Mouse (Mus musculus) induced T-regulatory cell, adult 2 months (primary cell): Measurements from ENCODE around the gene Acsm1.
"Not testable (repeated sequence)": the region's sequence is repeated elsewhere in the genome, so short reads cannot be mapped to it uniquely, and the experiment has no call there.

ENCODE experiments used
- DNase-seq: peaks from one replicate; pipeline ENCODE4 v3.0.0-alpha.2; 2012; ENCODE audit warnings: low read depth

Gene Acsm1

DNA sequence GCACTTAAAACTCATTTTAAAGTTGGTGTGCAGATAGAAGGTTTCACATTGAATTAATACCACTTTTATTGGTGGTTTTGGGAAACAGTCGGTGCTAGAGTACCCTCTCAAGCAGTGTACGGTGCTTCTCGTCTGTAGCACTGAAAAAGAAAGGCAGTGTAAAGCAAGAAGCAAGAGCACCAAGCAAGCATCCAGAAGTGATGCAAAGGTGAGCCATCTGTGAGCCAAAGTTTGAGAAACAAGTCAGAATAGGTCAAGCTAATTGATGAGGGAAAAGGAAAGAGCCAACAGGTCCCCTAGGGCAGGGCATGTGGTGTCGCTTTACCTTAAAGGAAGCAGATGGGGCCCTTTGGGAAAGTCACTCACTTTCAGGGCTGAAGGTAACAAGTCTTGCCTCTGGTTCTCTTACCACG is at the start of gene Acsm1:
Gene Acsm1 (plus strand): TSS at position 363 of the 413 bp plus-strand sequence.
- no peak for DNase-seq

GRCm38 (mm10) chr7:119559789-119560451 is 46.9 kb upstream of the Acsm1 start:
- no peak for DNase-seq

DNA sequence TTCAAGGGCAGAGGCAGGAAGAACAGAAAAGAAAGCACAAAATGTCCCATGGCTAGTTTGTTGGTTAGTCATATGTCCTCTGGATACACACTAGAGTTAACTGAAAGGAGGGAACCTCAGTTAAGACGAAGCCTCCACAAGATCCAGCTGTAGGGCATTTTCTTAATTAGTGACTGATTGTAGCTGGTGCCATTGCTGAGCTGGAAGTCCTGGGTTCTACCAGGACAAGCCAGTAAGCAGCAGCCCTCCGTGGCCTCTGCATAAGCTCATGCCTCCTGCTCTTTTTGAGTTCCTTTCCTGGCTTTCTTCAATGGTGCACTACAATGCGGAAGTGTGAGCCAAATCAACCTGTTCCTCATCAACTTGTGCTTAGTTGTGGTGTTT is 46.4 kb upstream of the Acsm1 start:
- no peak for DNase-seq

DNA sequence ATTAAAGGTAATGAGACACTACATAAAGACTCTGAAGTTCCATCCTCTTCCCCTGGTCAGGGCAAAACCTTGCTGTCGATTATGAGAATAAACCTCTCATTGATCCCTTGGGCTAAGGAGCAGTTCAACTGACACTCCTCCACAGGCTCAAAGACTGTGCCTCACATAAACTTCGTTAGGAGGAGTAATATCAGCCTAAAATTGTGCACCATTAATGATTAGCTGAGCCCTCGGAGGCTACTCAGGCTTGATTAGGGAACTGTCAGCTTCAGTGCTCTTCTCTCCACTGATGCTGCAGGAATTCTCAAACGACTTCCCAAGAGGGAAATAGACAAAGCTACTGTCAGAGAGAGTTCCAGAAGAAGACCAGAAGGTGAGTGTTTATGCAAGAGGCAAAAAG is 45.4 kb upstream of the Acsm1 start:
- no peak for DNase-seq

DNA sequence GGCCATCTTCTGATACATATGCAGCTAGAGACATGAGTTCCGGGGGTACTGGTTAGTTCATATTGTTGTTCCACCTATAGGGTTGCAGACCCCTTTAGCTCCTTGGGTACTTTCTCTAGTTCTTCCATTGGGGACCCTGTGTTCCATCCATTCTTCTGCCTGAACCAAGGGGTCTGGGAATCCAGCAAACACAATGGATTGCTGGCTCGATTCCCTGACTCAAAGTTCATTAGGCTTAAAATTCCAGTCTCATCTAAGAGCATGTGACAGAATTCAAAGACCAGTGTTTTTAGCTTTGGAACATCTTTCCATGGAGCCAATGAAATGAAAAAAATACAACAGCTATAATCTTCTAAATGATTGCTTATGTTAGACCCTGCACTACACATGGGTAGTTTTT is 44.4 kb upstream of the Acsm1 start:
- not testable (repeated sequence) for DNase-seq

DNA sequence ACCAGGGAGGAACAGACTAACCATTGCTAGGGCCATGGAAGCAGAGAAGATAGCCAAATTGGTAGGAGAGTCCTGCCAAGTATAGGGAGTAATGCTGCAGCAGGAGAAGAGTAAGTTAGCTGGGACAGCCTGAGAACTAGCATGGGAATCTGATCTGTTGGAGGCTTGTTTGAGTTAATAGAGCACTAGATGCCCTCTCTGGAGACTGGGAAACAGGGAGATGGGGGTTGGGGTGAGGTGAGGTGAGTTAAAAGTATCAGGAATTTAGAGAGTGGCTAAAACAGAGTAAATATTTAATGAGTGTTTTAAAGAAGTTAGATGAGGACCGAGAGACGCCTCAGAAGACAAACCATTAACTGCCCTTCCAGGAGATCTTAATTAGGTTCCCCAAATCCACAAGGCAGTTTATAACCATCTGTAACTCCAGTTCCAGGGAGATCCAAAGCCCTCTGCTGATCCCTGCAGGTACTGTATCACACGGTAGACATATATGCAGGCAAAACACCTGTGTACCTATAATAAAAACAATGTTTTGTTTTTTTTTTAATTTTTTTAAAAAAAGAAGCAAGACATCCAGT is 12.2 kb upstream of the Acsm1 start:
- no peak for DNase-seq

DNA sequence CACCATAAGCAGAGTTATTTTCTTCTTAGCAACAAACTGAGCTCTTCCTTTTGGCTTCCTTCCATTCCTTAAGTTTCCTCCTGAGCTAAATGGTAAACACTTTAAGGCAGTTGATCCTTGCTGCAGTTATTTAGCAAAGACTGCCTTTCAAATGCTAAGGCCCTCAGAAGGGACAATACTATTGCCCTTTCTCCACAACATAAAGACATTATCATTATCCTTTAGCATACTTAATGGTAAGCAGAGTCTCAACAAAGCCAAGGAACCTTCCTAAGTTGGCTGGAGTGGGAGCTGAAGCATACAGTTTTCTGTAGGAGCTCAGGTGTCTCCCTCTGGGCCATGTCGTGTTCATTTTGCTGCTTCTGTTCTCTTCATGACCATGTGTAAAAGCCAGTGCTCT is 11.5 kb upstream of the Acsm1 start:
- DNase-seq = no peak

DNA sequence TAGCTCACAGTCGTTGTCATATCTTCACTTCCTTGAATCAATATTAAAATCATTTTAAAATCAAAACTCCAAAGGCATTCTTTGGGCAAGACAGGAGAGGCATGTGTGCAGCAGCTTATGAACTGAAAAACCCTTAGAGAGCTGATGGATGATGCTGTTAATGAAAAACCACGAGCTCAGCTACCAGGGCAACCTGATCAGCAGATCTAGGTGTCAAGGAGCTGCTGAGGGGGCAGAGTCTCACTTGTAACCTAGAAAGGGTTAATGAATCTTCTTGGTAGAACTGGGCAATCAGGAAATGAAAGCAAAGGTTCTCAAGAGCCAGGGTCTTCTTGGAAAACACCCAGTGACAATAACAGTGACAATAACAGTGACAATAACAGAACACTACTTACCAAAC is 10.3 kb upstream of the Acsm1 start:
- DNase-seq = no peak

GRCm38 (mm10) chr7:119601195-119601953 is 5.5 kb upstream of the Acsm1 start:
- no peak for DNase-seq

DNA sequence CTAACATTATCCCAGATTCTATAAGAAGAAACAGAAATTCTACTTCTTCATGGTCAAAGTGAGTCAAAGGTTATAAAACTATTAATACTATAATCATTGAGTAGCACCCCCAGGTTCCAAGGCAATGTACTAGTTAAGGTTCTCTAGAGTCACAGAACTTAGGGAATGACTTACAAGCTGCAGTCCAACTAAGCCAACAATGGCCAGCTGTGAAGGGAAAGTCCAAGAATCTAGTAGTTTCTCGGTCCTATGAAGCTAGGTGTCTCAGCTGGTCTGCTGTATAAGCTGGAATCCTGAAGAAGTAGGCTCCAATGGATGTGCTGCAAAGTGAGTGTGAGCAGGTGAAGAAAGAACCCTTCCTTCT is 4.9 kb upstream of the Acsm1 start:
- no peak for DNase-seq

GRCm38 (mm10) chr7:119604903-119605483 is 1.8 kb upstream of the Acsm1 start:
- DNase-seq = no peak

- DNase-seq = no peak
Measured at GRCm38 (mm10) chr7:119605926-119606663, 731 bp upstream of the Acsm1 start.

GRCm38 (mm10) chr7:119607796-119608515 is 1.1 kb downstream of the Acsm1 start:
- no peak for DNase-seq

DNA sequence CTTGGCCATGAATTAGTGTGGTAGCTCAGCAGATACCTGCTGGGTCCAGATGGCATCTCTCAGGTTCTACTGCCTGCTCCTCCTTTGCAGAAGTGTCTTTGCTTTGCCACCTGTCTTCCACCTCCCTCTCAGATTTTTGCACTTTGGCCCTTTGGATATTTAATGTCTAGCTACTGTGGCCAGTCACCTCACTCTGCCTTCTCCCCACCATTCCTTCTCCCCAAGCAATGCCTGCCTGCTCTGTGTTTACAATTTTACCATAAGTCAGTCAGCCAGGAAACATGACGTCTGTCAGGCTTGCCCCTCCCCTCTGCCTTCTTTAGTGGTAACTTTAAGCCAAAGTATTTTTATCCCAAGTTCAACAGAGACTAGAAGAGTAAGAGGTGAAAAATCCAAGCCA is 9.7 kb downstream of the Acsm1 start:
- DNase-seq = no peak

GRCm38 (mm10) chr7:119617593-119617992 is 10.8 kb downstream of the Acsm1 start:
- no peak for DNase-seq

DNA sequence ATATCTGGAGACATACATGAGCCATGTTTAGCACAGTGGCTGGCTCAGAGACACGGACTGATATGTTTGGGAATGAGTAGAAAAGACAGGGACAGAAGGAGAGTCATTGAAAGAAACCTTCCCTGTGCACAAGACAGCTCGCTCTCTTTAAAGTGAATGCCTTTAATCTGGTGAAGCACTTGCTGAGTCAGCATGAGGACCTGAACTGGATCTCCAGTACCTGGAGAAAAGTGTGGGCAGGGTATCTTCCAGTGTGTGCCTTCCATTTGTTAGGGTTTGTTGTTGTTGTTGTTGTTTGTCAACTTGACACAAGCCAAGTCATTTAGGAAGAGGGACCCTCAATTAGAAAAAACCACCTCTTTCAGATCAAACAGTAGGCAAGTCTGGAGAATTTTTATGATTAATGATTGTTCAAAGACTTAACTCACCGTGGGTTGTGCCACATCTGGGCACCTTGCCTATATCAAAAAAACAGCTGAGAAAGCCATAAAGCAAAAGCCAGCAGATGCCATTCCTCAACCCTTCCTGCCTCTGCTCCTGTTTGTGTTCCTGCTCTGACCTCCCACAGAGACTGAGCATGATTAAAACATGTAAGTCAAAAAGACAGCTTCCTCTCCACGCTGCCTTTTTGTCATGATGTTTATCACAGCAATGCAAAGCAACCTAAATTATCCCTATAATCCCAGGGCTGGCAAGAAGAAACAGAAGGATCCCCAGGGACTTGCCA is 11.5 kb downstream of the Acsm1 start:
- no peak for DNase-seq

DNA sequence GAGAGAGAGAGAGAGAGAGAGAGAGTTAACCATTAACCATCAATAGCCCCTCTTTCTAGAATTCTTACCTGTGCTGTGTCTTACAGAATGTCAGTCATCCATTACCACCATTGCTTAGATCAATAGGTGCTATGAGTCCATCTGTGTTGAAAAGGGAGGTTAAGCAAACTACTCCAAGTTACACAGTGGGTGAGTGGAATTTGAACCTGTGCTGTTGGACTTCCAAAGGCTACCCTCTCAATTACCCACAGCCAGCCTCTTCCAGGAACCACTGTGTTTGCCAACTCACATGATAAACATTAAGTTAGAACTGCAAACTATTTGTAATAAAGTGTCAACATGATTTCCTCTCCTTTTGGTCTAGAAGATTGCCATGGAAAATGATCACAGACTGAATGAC is 13.3 kb downstream of the Acsm1 start:
- DNase-seq = no peak

GRCm38 (mm10) chr7:119638773-119639172 is 31.9 kb downstream of the Acsm1 start:
- no peak for DNase-seq

GRCm38 (mm10) chr7:119642307-119642706 is 35.5 kb downstream of the Acsm1 start:
- DNase-seq = no peak

- DNase-seq = no peak
Measured at GRCm38 (mm10) chr7:119667893-119668292, 61.1 kb downstream of the Acsm1 start.

- no peak for DNase-seq
Measured at GRCm38 (mm10) chr7:119670395-119670794, 63.6 kb downstream of the Acsm1 start.
